Comparison of ENCODE assay signal across 8 mouse cellular contexts in the genomic region with DNA sequence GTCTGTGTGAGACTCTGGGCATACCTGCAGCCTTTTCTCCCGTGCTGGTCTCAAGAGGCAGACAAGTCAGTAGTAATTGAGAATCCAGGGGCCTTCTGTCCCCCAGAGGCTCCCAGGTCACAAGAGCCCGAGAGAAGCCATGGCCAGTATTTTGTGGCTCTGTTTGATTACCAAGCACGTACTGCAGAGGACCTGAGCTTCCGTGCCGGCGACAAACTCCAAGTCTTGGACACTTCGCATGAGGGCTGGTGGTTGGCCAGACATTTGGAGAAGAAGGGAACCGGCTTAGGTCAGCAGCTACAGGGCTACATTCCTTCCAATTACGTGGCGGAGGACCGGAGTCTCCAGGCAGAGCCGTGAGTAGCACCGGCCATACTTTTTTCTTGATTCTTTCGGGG. TPM values are rescaled to one million over a fixed set of nuclear protein-coding genes. Genes with fewer than 3 reads are reported as not detected.
DNase-seq lines count a peak whose midpoint lies in the region; ATAC-seq lines count a peak whose summit lies in the region.
"Had no signal": no experiment of that assay in that cellular context is flagged by ENCODE, and none has a peak within 500 bp of the region (broad histone marks: within the 10 kb centered on the region; RNA-seq: fewer than 3 reads in every experiment).

No protein-coding gene starts in this region.

- peak; percentile 14 for DNase-seq in ZHBTc4 (ENCODE audit: low read depth, low spot score)
- DNase-seq in embryo, embryonic 11 days, result peak; percentile 14
- DNase-seq in heart, postnatal 36 days, result peak; percentile 43 to 44
- no peak for DNase-seq in left cerebral cortex, adult 11 months (ENCODE audit: low spot score)
- no peak for DNase-seq in right cerebral cortex, postnatal 4 days

- H3K4me2 ChIP-seq in limb, embryonic 15.5 days, result peak overlapping the region; percentile 47
- peak overlapping the region; percentile 49 for H3K4me2 ChIP-seq in stomach, embryonic 14.5 days (replicated peaks; ENCODE audit: low read depth, low read length)

- no peaks in the 10 kb centered on the region for H3K27me3 ChIP-seq in limb, embryonic 15.5 days
- H3K27me3 ChIP-seq in stomach, embryonic 14.5 days (ENCODE audit: control insufficient read depth, insufficient read depth, low read length), result no peaks in the 10 kb centered on the region

- WGBS in limb, embryonic 15.5 days, result 42% methylated on average over 14 of the region's 14 CpGs
- WGBS in stomach, embryonic 14.5 days, result 52% methylated on average over 14 of the region's 14 CpGs

- peak overlapping the region; percentile 27 for H3K9ac ChIP-seq in limb, embryonic 15.5 days
- peak overlapping the region; percentile 58 for H3K9ac ChIP-seq in stomach, embryonic 14.5 days (replicated peaks; ENCODE audit: low read depth, low read length)

- H3K4me1 ChIP-seq in limb, embryonic 15.5 days, result peaks cover 8% of the 10 kb centered on the region; the same call in 1 of the 2 replicates
- no peaks in the 10 kb centered on the region for H3K4me1 ChIP-seq in stomach, embryonic 14.5 days (ENCODE audit: control insufficient read depth, insufficient read depth, low read length)

- peak overlapping the region; percentile 45 for H3K4me3 ChIP-seq in limb, embryonic 15.5 days
- H3K4me3 ChIP-seq in stomach, embryonic 14.5 days (ENCODE audit: low read depth, low read length), result peak overlapping the region; percentile 48

- no peaks in the 10 kb centered on the region for H3K36me3 ChIP-seq in limb, embryonic 15.5 days
- no peaks in the 10 kb centered on the region for H3K36me3 ChIP-seq in stomach, embryonic 14.5 days (ENCODE audit: control insufficient read depth, insufficient read depth, low read length)

- intact Hi-C loops in heart, postnatal 36 days (cut with DNase I), result no loop called here

- H3K9me3 ChIP-seq in limb, embryonic 15.5 days, result no peaks in the 10 kb centered on the region
- no peaks in the 10 kb centered on the region for H3K9me3 ChIP-seq in stomach, embryonic 14.5 days (ENCODE audit: control insufficient read depth, low read depth, low read length)

- ATAC-seq in limb, embryonic 15.5 days (ENCODE audit: insufficient number of reproducible peaks, low FRiP score, low TSS enrichment, low read depth), result 0 out of 2 replicates have a peak, but pooled peaks have one; percentile 35
- peak; percentile 24; the same call in 1 of the 2 replicates for ATAC-seq in stomach, embryonic 14.5 days (ENCODE audit: insufficient number of reproducible peaks, insufficient read depth, low FRiP score, low read depth)

- H3K27ac ChIP-seq in limb, embryonic 15.5 days, result peak overlapping the region; percentile 65
- peak overlapping the region; percentile 93 for H3K27ac ChIP-seq in stomach, embryonic 14.5 days (ENCODE audit: low read length)

RNA-seq across cellular contexts. Expression of a gene that starts 0.8 kb away (rescaled TPM):
- total RNA-seq in heart, postnatal 36 days (2021), result 1 to 10 TPM; 1.6 to 2.0 TPM
- 12.6 TPM in 2 replicates for polyA plus RNA-seq in limb, embryonic 15.5 days (2015; fragmentation: Nextera tagmentation; extraction: Ambion mirVana)
- 19.2 and 20.6 TPM in 2 replicates for polyA plus RNA-seq in stomach, embryonic 14.5 days (2014; fragmentation: Nextera tagmentation; extraction: Ambion mirVana)
- total RNA-seq: common myeloid progenitor, adult 5-6 weeks had no signal

Comparison
In these comparisons a context has a peak if more than half of its experiments do, and no peak if none do; other contexts are left out.
1. DNase-seq: peak in ZHBTc4 (single experiment), embryo, embryonic 11 days (single experiment) and heart, postnatal 36 days (2 of 2); none in left cerebral cortex, adult 11 months (single experiment) and right cerebral cortex, postnatal 4 days (single experiment).